Mouse (Mus musculus) heart, embryonic 14.5 days (tissue): Measurements from ENCODE around the gene Gm10840. TPM values are rescaled to one million over a fixed set of nuclear protein-coding genes. Genes with fewer than 3 reads are reported as not detected.

Experiments
- ATAC-seq: fragments of 200-750 bp; cut with Nextera tagmentation; 2 replicates; pipeline ENCODE4 v1.8.0; 2017; ENCODE audit warnings: low read depth, moderate TSS enrichment; ENCODE audit not compliant: insufficient number of reproducible peaks, insufficient read depth, low FRiP score
- H3K27ac ChIP-seq, 2 experiments: fragments of 200-500 bp in 1 of 2; fragments of 300-500 bp in 1 of 2; sonication (generic) in 1 of 2; replicated peaks in 1 of 2; 2 replicates each; pipeline ENCODE4 v1.5.1; 2012 to 2014; ENCODE audit warnings: low read depth in 2 of 2, low read length in 2 of 2, control low read depth in 1 of 2, mild to moderate bottlenecking in 1 of 2, mixed read lengths in 1 of 2; ENCODE audit not compliant: control insufficient read depth in 1 of 2, insufficient read depth in 1 of 2
- H3K27me3 ChIP-seq: fragments of 300-500 bp; sonication (generic); 2 replicates; pipeline ENCODE4 v1.6.1; 2014; ENCODE audit warnings: mild to moderate bottlenecking, low read length, control low read depth; ENCODE audit not compliant: control insufficient read depth, insufficient read depth
- H3K36me3 ChIP-seq: fragments of 300-500 bp; sonication (generic); 2 replicates; pipeline ENCODE4 v1.6.1; 2014; ENCODE audit warnings: mild to moderate bottlenecking, control low read depth, low read length, mixed read lengths; ENCODE audit not compliant: control insufficient read depth, insufficient read depth
- H3K4me1 ChIP-seq, 2 experiments: fragments of 200-500 bp in 1 of 2; fragments of 300-500 bp in 1 of 2; sonication (generic) in 1 of 2; 2 replicates each; pipeline ENCODE4 v1.6.1; 2012 to 2014; ENCODE audit warnings: low read length in 2 of 2, control low read depth in 1 of 2, mixed read lengths in 1 of 2; ENCODE audit not compliant: control insufficient read depth in 2 of 2, insufficient read depth in 2 of 2
- H3K4me2 ChIP-seq: fragments of 300-500 bp; sonication (generic); 2 replicates; pipeline ENCODE4 v1.6.1; 2014; ENCODE audit warnings: mild to moderate bottlenecking, low read length
- H3K4me3 ChIP-seq, 2 experiments: fragments of 200-500 bp in 1 of 2; fragments of 300-500 bp in 1 of 2; sonication (generic) in 1 of 2; 2 replicates each; pipeline ENCODE4 v1.5.1; 2012 to 2014; ENCODE audit warnings: low read length in 2 of 2, mild to moderate bottlenecking in 2 of 2, control low read depth in 1 of 2, low read depth in 1 of 2, moderate library complexity in 1 of 2; ENCODE audit not compliant: control insufficient read depth in 1 of 2, insufficient read depth in 1 of 2
- H3K9ac ChIP-seq: fragments of 300-500 bp; sonication (generic); 2 replicates; pipeline ENCODE4 v1.6.1; 2014; ENCODE audit warnings: mild to moderate bottlenecking, low read length
- H3K9me3 ChIP-seq: fragments of 300-500 bp; sonication (generic); 2 replicates; pipeline ENCODE4 v1.6.1; 2016; ENCODE audit warnings: low read length, control low read depth; ENCODE audit not compliant: control insufficient read depth
- WGBS: fragments of 180-500 bp; shearing (Covaris S2); extraction: QIAGEN DNeasy Blood & Tissue Kit; methylation state at CpG from one replicate; pipeline ENCODE4 v1.1.7; 2014; 5-methylcytosine and 5-hydroxymethylcytosine counted together
- polyA plus RNA-seq: library from polyadenylated mRNA; unstranded; fragments of >200 nt; fragmentation: Nextera tagmentation; extraction: Ambion mirVana; gene quantifications from 2 replicates; pipeline ENCODE4 v1.2.1, GENCODE M21; 2014

The Gm10840 gene
- polyA plus RNA-seq, 1 experiment from 2014 or later: not detected

DNA sequence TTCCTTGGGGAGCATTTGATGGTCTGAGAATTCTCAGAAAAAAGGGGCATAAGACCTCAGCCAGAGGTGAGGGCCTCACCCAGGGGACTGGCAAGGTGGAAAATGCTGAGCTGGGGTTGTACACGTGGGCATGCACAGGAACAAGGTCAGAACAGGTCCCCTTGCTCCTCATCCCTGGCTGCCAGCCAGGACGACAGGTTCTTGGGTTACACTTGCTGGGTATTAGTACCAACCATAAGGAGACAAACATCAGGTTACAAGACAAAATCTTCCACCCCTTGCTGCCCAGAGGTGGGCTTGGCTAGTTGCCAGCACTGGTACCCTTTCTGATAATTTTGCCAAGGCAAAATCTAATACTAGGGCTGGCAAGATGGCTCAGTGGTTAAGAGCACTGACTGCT is 1.6 kb downstream of the Gm10840 start:
- WGBS: 89% methylated on average over 2 of the region's 2 CpGs
- Histone ChIP-seq H3K9ac (no peak overlapping the region), H3K9me3 (no peaks in the 10 kb centered on the region), H3K4me1 (peaks cover 14 to 27% of the 10 kb centered on the region in 2 experiments), H3K4me2 (no peak overlapping the region), H3K27me3 (no peaks in the 10 kb centered on the region), H3K27ac (no peak overlapping the region), H3K4me3 (no peak overlapping the region), H3K36me3 (peaks cover 39% of the 10 kb centered on the region)
- ATAC-seq: no peak

DNA sequence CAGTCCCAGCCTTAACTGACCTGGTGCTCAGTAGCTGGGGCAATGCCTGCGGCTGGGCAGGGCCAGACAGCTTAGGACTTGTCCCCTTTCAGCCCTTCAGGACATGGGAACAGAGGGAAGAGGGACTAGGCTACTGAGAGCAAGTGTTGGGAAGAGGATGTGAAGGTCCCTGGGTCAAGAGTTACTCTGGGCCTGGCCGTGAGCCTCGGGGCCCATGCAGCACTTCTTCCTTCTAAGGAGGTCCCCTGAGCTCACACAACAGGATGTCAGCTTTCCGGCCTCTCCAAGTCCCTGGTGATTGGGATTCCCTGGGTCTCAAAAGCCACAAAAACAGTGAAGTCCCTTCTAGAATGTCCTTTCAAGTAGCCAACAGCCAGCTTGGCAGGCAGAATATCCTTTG is 2.9 kb downstream of the Gm10840 start:
- 75% methylated on average over 4 of the region's 4 CpGs for WGBS
- H3K9me3 ChIP-seq: no peaks in the 10 kb centered on the region
- H3K4me1 ChIP-seq: peaks cover 14 to 21% of the 10 kb centered on the region in 2 experiments
- no peak overlapping the region for H3K4me3 ChIP-seq
- no peak for ATAC-seq
- H3K36me3 ChIP-seq: peaks cover 44% of the 10 kb centered on the region
- peak overlapping the region; percentile 34 to 42; a peak in 2 of 4 replicates for H3K27ac ChIP-seq
- no peak overlapping the region for H3K9ac ChIP-seq
- no peaks in the 10 kb centered on the region for H3K27me3 ChIP-seq
- no peak overlapping the region for H3K4me2 ChIP-seq

- ATAC-seq: no peak
- no peak overlapping the region for H3K4me2 ChIP-seq
- peaks cover 10% of the 10 kb centered on the region in 2 experiments for H3K4me1 ChIP-seq
- peak overlapping the region in 1 of 2 experiments; percentile 42; a peak in 1 of 4 replicates for H3K27ac ChIP-seq
- WGBS: 82% methylated on average over 16 of the region's 16 CpGs
- no peaks in the 10 kb centered on the region for H3K9me3 ChIP-seq
- no peak overlapping the region for H3K4me3 ChIP-seq
- H3K9ac ChIP-seq: no peak overlapping the region
- H3K27me3 ChIP-seq: no peaks in the 10 kb centered on the region
- H3K36me3 ChIP-seq: peaks cover 52% of the 10 kb centered on the region
Observed at GRCm38 (mm10) chr11:106164601-106165180, 4.0 kb downstream of the Gm10840 start.

GRCm38 (mm10) chr11:106167435-106167834 is 6.8 kb downstream of the Gm10840 start:
- 80% methylated on average over 5 of the region's 5 CpGs for WGBS
- no peak overlapping the region for H3K27ac ChIP-seq
- H3K4me1 ChIP-seq: peaks cover 0 to 2% of the 10 kb centered on the region in 2 experiments; a peak in 1 of 4 replicates
- no peaks in the 10 kb centered on the region for H3K27me3 ChIP-seq
- peaks cover 63% of the 10 kb centered on the region for H3K36me3 ChIP-seq
- H3K9me3 ChIP-seq: no peaks in the 10 kb centered on the region
- no peak overlapping the region for H3K4me3 ChIP-seq
- H3K4me2 ChIP-seq: no peak overlapping the region
- H3K9ac ChIP-seq: no peak overlapping the region
- no peak for ATAC-seq

GRCm38 (mm10) chr11:106170807-106171206 is 10.2 kb downstream of the Gm10840 start:
- Histone ChIP-seq H3K27ac (no peak overlapping the region), H3K4me3 (no peak overlapping the region), H3K36me3 (peaks cover 48% of the 10 kb centered on the region), H3K4me1 (no peaks in the 10 kb centered on the region), H3K9ac (no peak overlapping the region), H3K9me3 (no peaks in the 10 kb centered on the region), H3K4me2 (no peak overlapping the region), H3K27me3 (no peaks in the 10 kb centered on the region)
- 81% methylated on average over 7 of the region's 7 CpGs for WGBS
- no peak for ATAC-seq

GRCm38 (mm10) chr11:106173228-106173627 is 12.6 kb downstream of the Gm10840 start:
- Histone ChIP-seq H3K4me1 (no peaks in the 10 kb centered on the region), H3K36me3 (peaks cover 25% of the 10 kb centered on the region), H3K27ac (no peak overlapping the region), H3K9me3 (no peaks in the 10 kb centered on the region), H3K9ac (no peak overlapping the region), H3K4me2 (no peak overlapping the region), H3K27me3 (no peaks in the 10 kb centered on the region), H3K4me3 (no peak overlapping the region)
- ATAC-seq: no peak
- 76% methylated on average over 2 of the region's 2 CpGs for WGBS

DNA sequence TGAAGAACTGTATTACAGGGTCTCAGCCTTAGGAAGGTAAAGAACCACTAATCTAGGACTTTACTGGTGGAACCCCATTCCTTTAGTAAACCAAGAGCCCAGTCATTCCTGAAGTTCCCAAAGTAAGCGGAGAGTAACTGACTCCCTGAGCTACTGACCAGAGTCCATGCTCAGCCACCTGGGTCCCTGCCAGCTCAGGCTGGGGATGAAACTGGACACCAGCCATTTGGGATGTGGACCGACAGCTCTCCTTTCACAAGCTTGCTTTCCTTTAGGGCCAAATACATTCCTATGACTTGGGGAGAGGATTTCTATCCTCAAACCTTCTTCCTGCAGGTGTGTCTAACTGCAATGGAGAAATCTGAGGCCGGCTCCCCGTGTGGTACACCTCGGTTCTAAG is 13.7 kb downstream of the Gm10840 start:
- no peak for ATAC-seq
- 81% methylated on average over 5 of the region's 5 CpGs for WGBS
- Histone ChIP-seq H3K4me1 (no peaks in the 10 kb centered on the region), H3K36me3 (peaks cover 19% of the 10 kb centered on the region), H3K9ac (no peak overlapping the region), H3K9me3 (no peaks in the 10 kb centered on the region), H3K4me2 (no peak overlapping the region), H3K27me3 (no peaks in the 10 kb centered on the region), H3K4me3 (no peak overlapping the region), H3K27ac (no peak overlapping the region)

DNA sequence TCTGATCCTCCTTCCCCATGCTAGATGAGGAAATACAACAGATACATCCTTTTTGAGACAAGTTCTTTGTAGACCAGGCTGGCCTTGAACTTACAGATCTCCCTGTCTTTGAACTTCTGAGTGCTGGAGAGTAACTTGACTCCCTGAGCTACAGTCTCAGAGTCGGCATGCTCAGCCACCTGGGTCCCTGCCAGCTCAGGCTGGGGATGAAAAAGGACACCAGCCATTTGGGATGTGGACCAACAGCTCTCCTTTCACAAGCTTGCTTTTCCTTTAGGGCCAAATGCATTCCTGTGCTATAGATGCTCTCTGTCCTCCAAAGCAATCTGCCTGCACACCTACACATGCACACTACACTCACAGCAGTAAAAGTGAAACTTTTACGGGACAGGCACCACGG is 14.4 kb downstream of the Gm10840 start:
- H3K4me3 ChIP-seq: no peak overlapping the region
- H3K4me1 ChIP-seq: peaks cover 0 to 5% of the 10 kb centered on the region in 2 experiments; a peak in 1 of 4 replicates
- no peak overlapping the region for H3K9ac ChIP-seq
- H3K4me2 ChIP-seq: no peak overlapping the region
- peaks cover 11% of the 10 kb centered on the region for H3K36me3 ChIP-seq
- H3K27me3 ChIP-seq: no peaks in the 10 kb centered on the region
- WGBS: 61% methylated on average over 3 of the region's 3 CpGs
- H3K9me3 ChIP-seq: no peaks in the 10 kb centered on the region
- no peak for ATAC-seq
- no peak overlapping the region for H3K27ac ChIP-seq
